Mouse (Mus musculus) heart, postnatal 0 days (tissue): ENCODE results near the gene Stard3.

ENCODE experiments used
- CTCF ChIP-seq: IDR thresholded peaks from 2 replicates; pipeline ENCODE4 v1.5.1; 2016; ENCODE audit warnings: antibody characterized with exemption, control low read depth, low read depth
- EP300 ChIP-seq: IDR thresholded peaks from 2 replicates; pipeline ENCODE4 v1.6.1; 2016; ENCODE audit warnings: antibody characterized with exemption, low read depth

DNA sequence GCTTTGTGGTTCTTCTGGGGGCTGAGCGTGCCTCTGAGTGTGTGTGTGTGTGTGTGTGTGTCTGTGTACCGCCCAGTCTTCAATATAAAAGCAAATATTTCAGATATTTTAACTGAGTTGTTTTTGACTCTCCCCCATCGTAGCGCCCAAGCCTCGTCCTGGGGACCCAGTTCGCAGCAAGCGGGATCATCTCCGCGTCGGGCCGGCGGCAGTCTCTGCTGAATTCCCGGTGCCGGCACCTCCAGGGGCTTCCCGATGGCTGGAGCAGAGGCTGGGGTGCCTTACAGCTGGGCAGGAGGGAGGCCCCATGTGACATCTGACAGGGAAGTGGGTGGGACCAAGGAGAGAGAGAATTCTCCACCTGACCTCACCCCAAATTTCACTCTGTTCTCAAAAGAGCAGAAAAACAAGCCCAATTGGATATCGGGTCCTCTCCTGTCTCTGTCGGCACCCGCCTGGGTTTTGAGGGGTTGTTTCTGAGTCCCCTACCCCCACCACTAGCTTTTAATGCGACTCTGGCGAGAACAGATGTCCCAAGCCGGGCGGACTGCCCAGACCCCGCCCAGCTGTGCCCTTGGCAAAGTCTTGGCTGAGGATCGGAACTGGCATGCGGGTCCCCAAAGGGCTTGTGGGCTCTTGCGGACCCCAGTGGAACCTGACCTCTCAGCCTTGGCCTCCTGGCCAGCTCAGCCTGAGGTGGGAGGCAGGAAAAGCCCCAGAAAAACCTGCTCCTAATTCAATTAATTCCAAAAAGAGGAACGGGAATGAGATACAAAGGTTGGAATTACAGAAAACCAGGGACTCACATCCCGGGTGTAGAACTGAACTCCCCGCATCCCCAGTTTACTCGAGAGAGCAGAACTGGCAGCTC is 37.1 kb upstream of the Stard3 start:
- TF ChIP-seq CTCF (no peak), EP300 (no peak)
